Mouse (Mus musculus) hindbrain, embryonic 15.5 days (tissue): Measurements from ENCODE around the gene Dnaic1. TPM values are rescaled to one million over a fixed set of nuclear protein-coding genes. Genes with fewer than 3 reads are reported as not detected.

Experiments
- ATAC-seq: fragments of 200-750 bp; cut with Nextera tagmentation; 2 replicates; pipeline ENCODE4 v1.8.0; 2017; ENCODE audit warnings: low read depth, moderate number of reproducible peaks, moderate TSS enrichment; ENCODE audit not compliant: low FRiP score
- H3K27ac ChIP-seq: fragments of 300-500 bp; sonication (generic); replicated peaks from 2 replicates; pipeline ENCODE4 v1.5.1; 2015; ENCODE audit warnings: mild to moderate bottlenecking, inconsistent platforms
- H3K27me3 ChIP-seq: fragments of 300-500 bp; sonication (generic); 2 replicates; pipeline ENCODE4 v1.6.1; 2015; ENCODE audit warnings: control low read depth, inconsistent platforms
- H3K36me3 ChIP-seq: fragments of 300-500 bp; sonication (generic); 2 replicates; pipeline ENCODE4 v1.6.1; 2015; ENCODE audit warnings: control low read depth, inconsistent platforms
- H3K4me1 ChIP-seq: fragments of 300-500 bp; sonication (generic); replicated peaks from 2 replicates; pipeline ENCODE4 v1.6.1; 2015; ENCODE audit warnings: control low read depth, inconsistent platforms
- H3K4me2 ChIP-seq: fragments of 300-500 bp; sonication (generic); 2 replicates; pipeline ENCODE4 v1.6.1; 2015; ENCODE audit warnings: moderate library complexity, mild to moderate bottlenecking, inconsistent platforms
- H3K4me3 ChIP-seq: fragments of 300-500 bp; sonication (generic); 2 replicates; pipeline ENCODE4 v1.5.1; 2015; ENCODE audit warnings: mild to moderate bottlenecking, inconsistent platforms
- H3K9ac ChIP-seq: fragments of 300-500 bp; sonication (generic); 2 replicates; pipeline ENCODE4 v1.6.1; 2015; ENCODE audit warnings: inconsistent platforms
- H3K9me3 ChIP-seq: fragments of 300-500 bp; sonication (generic); 2 replicates; pipeline ENCODE4 v1.6.1; 2016; ENCODE audit warnings: control low read depth, inconsistent platforms
- WGBS: fragments of 180-500 bp; shearing (Covaris S2); methylation state at CpG from one replicate; pipeline ENCODE4 v1.1.7; 2015; 5-methylcytosine and 5-hydroxymethylcytosine counted together
- polyA plus RNA-seq: library from polyadenylated mRNA; unstranded; fragments of >200 nt; fragmentation: Nextera tagmentation; extraction: Ambion mirVana; gene quantifications from 2 replicates; pipeline ENCODE4 v1.2.1, GENCODE M21; 2015

The Dnaic1 gene
- polyA plus RNA-seq, 1 experiment from 2014 or later = 2.6 TPM

- Histone ChIP-seq H3K9me3 (no peaks in the 10 kb centered on the region), H3K9ac (no peak overlapping the region), H3K27me3 (no peaks in the 10 kb centered on the region), H3K4me1 (peaks cover 34% of the 10 kb centered on the region), H3K4me3 (no peak overlapping the region), H3K27ac (peak overlapping the region; percentile 53; the same call in 1 of the 2 replicates), H3K36me3 (no peaks in the 10 kb centered on the region), H3K4me2 (no peak overlapping the region)
- WGBS = 11% methylated on average over 8 of the region's 8 CpGs
- peak; percentile 68 for ATAC-seq
Observed at GRCm38 (mm10) chr4:41545985-41546384, 23.6 kb upstream of the Dnaic1 start.

DNA sequence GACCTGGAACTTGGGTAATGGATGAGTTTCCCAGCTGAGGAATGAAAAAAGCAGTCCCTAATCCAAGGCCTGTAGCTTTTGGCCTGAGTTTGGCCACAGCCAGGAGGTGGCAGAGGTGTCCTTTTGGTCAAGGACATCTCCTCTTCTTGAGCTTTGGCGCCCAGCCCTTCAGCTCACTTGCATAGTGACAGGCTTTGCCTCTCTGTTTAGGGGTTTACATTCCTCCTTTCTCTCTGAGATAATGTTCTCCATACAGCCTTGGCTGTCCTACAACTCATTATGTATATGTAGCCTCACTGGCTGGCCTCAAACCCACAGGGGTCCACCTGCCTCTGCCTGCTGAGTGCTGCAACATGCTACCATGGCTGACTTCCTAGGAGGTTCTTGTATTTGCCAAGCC, 22.5 kb upstream of the Dnaic1 start:
- Histone ChIP-seq H3K36me3 (no peaks in the 10 kb centered on the region), H3K4me1 (peaks cover 32% of the 10 kb centered on the region), H3K27ac (0 out of 2 replicates have a peak overlapping the region, but pooled peaks have one; percentile 53), H3K4me3 (no peak overlapping the region), H3K4me2 (no peak overlapping the region), H3K9ac (no peak overlapping the region), H3K9me3 (no peaks in the 10 kb centered on the region), H3K27me3 (no peaks in the 10 kb centered on the region)
- no peak for ATAC-seq
- WGBS = 86% methylated on average over 1 of the region's 1 CpGs

- Histone ChIP-seq H3K9me3 (no peaks in the 10 kb centered on the region), H3K4me2 (no peak overlapping the region), H3K9ac (no peak overlapping the region), H3K27me3 (no peaks in the 10 kb centered on the region), H3K4me3 (no peak overlapping the region), H3K36me3 (no peaks in the 10 kb centered on the region), H3K27ac (no peak overlapping the region), H3K4me1 (peaks cover 28% of the 10 kb centered on the region)
- 40% methylated on average over 6 of the region's 6 CpGs for WGBS
- no peak for ATAC-seq
Observed at GRCm38 (mm10) chr4:41552529-41552928, 17.0 kb upstream of the Dnaic1 start.

DNA sequence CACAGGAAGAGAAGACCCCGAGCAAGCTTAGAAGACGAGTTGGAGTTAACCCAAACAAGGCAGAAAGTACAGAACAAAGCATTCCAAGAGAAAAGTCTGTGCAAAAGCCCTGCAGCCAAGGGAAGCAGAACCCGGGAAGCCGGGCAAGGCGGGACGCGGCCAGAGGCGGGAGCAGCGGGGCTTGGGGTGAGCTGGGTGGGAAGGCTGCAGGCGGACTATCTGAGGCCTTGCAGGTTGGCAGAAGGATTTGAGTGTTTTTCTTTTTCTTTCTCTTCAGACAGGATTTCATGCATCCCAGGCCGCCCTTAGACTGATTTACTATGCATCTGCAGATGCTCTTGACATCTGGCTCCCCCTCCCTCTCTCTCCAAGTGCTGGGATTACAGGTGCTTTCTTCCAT, 16.5 kb upstream of the Dnaic1 start:
- 68% methylated on average over 11 of the region's 11 CpGs for WGBS
- Histone ChIP-seq H3K27ac (no peak overlapping the region), H3K36me3 (no peaks in the 10 kb centered on the region), H3K27me3 (no peaks in the 10 kb centered on the region), H3K9ac (no peak overlapping the region), H3K4me2 (no peak overlapping the region), H3K4me3 (no peak overlapping the region), H3K9me3 (no peaks in the 10 kb centered on the region), H3K4me1 (peaks cover 28% of the 10 kb centered on the region)
- no peak for ATAC-seq

GRCm38 (mm10) chr4:41554994-41555663, 14.4 kb upstream of the Dnaic1 start:
- Histone ChIP-seq H3K4me3 (no peak overlapping the region), H3K27me3 (no peaks in the 10 kb centered on the region), H3K36me3 (no peaks in the 10 kb centered on the region), H3K27ac (0 out of 2 replicates have a peak overlapping the region, but pooled peaks have one; percentile 14), H3K4me2 (no peak overlapping the region), H3K9ac (no peak overlapping the region), H3K9me3 (no peaks in the 10 kb centered on the region), H3K4me1 (peaks cover 28% of the 10 kb centered on the region)
- ATAC-seq = no peak
- WGBS = 67% methylated on average over 14 of the region's 14 CpGs

DNA sequence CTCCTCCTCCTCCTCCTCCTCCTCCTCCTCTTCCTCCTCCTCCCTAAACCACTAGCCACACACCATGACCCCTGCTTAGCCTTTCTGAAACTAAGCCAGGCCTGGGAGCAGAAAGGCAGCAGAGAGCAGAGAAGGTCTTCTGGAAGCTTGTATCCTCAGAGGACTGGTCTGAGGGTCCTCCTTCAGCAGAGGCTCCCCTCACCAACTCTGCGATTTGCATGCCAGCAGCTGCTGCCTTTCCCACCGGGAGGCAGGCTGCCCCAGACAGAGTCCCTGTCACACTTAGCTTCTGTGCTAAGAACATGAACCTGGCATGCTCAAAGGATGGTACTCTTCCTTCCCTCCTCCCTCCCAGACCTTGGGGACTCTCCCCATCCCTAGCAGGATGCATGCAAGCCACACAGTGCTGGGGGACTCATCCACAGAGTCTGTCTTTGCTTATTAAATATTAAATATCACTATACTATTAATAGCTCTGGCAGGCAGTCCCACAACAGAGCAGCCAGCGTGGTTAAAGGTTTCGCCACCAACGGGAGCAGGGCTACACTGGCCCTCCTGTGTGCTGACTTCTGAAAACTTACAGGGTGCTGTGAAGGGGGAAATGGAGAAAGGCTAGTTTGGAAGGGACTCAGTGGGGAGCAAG, 13.1 kb upstream of the Dnaic1 start:
- H3K27ac ChIP-seq = no peak overlapping the region; the same call in 1 of the 2 replicates

DNA sequence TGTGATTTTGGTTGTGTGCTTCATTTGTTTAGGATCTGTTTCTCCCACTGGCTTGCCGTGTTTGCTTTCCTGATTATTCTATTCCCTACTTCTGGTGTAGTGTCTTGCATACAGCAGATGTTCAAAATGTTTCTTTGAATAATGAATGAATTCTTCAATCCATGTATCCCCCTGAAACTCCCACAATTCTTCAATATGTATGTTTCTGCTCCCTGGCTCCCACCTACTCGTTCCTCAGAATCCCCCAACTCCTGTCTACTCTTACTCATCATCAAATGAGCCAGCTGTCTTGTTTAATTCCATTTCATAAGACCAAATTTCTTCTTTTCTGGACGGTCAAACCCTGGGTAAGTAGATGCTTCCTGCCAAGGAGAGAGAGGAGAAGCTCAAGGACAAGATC, 12.5 kb upstream of the Dnaic1 start:
- ATAC-seq = no peak
- no peak overlapping the region for H3K27ac ChIP-seq
- no peaks in the 10 kb centered on the region for H3K36me3 ChIP-seq
- H3K27me3 ChIP-seq = no peaks in the 10 kb centered on the region
- H3K4me2 ChIP-seq = no peak overlapping the region
- H3K4me3 ChIP-seq = no peak overlapping the region
- H3K9ac ChIP-seq = no peak overlapping the region
- H3K9me3 ChIP-seq = no peaks in the 10 kb centered on the region
- peaks cover 28% of the 10 kb centered on the region for H3K4me1 ChIP-seq
- 74% methylated on average over 3 of the region's 3 CpGs for WGBS

More for the DNA sequence above, 13.1 kb upstream of the Dnaic1 start:
- no peak overlapping the region for H3K4me3 ChIP-seq
- H3K9ac ChIP-seq = no peak overlapping the region
- ATAC-seq = peak; percentile 21; the same call in 1 of the 2 replicates
- no peaks in the 10 kb centered on the region for H3K9me3 ChIP-seq
- no peak overlapping the region for H3K4me2 ChIP-seq
- H3K36me3 ChIP-seq = no peaks in the 10 kb centered on the region
- peaks cover 28% of the 10 kb centered on the region for H3K4me1 ChIP-seq
- no peaks in the 10 kb centered on the region for H3K27me3 ChIP-seq
- WGBS = 42% methylated on average over 5 of the region's 5 CpGs

- ATAC-seq = no peak
- WGBS = 86% methylated on average over 5 of the region's 5 CpGs
- no peak overlapping the region for H3K9ac ChIP-seq
- no peak overlapping the region for H3K27ac ChIP-seq
- no peak overlapping the region for H3K4me3 ChIP-seq
- H3K36me3 ChIP-seq = no peaks in the 10 kb centered on the region
- no peak overlapping the region for H3K4me2 ChIP-seq
- H3K27me3 ChIP-seq = no peaks in the 10 kb centered on the region
- peaks cover 36% of the 10 kb centered on the region for H3K4me1 ChIP-seq
- H3K9me3 ChIP-seq = no peaks in the 10 kb centered on the region
Observed at GRCm38 (mm10) chr4:41563297-41563696, 6.3 kb upstream of the Dnaic1 start.

DNA sequence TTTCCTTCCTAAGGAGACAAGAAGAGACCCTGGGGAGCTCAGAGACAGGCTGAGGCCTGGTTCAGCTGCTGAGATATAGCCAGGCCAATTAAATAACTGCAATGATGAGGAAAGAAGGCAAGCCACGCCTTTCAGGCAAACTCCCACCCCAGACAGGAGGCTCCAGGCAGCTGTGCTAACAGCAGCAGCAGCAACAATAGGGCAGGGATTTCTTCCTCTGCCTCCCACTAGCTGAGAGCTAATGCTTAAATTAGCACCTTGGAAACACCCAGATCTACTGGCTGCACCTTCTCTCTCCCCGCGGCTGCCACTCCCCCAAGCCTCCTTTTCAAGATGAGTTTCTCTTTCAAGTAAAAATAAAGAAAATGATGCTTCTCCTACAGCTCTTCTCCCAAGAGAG, 3.5 kb upstream of the Dnaic1 start:
- no peak overlapping the region for H3K9ac ChIP-seq

DNA sequence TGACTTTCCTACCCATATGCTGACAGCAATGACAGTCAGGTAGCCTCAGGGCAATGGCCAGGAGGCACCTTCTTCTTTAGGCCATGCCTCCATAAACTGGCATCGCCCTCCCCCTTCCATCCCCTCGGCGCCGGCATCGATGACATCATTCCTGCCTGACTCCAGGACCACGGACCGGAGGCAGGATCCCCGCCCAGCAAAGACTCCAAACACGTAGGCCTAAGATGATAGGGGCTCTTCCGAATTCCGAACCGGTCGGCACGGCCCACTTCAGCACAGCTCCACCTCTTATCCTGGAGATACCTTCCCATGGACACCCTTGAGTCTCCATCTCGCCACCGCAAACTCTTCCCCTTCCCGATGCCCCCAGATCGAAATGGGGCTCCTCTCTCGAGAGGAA, 1.3 kb upstream of the Dnaic1 start:
- Histone ChIP-seq H3K4me3 (peak overlapping the region; percentile 97), H3K27me3 (no peaks in the 10 kb centered on the region), H3K27ac (peak overlapping the region; percentile 92), H3K4me1 (peaks cover 44% of the 10 kb centered on the region), H3K4me2 (peak overlapping the region; percentile 60), H3K9ac (peak overlapping the region; percentile 94), H3K9me3 (no peaks in the 10 kb centered on the region), H3K36me3 (no peaks in the 10 kb centered on the region)
- WGBS = 4% methylated on average over 19 of the region's 19 CpGs
- ATAC-seq = no peak; the same call in 1 of the 2 replicates

More for the DNA sequence above, 3.5 kb upstream of the Dnaic1 start:
- 10% methylated on average over 3 of the region's 3 CpGs for WGBS
- Histone ChIP-seq H3K4me2 (peak overlapping the region; percentile 60), H3K36me3 (no peaks in the 10 kb centered on the region), H3K4me3 (no peak overlapping the region), H3K27ac (no peak overlapping the region), H3K4me1 (peaks cover 44% of the 10 kb centered on the region), H3K27me3 (no peaks in the 10 kb centered on the region), H3K9me3 (no peaks in the 10 kb centered on the region)
- ATAC-seq = no peak

DNA sequence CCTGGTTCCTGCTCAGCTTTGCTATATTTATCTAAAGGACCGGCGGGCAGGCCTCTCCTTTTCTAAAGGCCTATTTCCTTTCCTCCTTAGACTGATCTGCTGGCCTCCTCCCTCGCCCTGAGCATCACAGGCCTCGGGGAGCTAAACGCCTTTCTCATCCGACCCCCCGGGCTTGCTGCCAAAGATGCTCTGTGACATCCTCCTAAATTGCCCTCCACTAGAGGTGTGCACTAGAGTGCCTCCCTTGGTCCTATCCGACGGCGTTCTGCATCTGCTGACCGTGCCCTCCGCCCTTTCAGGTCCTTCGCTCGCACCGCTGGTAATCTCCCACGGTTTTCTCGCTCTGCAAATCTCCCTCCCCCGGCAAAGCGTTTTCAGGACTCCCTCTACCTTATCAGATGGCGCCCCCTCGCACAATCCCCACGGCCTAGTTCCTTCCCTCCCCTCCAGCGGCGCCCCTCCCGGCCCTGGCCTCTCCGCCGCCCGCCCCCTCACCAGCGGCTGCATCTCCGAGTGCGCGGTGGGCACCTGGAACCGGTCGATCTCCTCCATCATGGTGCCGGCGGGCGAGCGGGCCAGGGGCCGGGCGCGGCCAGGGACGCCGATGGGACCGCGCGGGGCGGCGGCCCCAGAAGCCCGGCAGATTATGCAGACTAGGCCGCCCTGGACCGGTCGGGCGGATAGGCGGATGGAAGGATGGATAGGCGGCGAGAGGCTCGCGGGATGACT, 729 bp upstream of the Dnaic1 start:
- Histone ChIP-seq H3K4me2 (peak overlapping the region; percentile 60), H3K27ac (peak overlapping the region; percentile 92), H3K9me3 (no peaks in the 10 kb centered on the region), H3K4me1 (peaks cover 48% of the 10 kb centered on the region), H3K9ac (peak overlapping the region; percentile 94), H3K4me3 (peak overlapping the region; percentile 97), H3K36me3 (no peaks in the 10 kb centered on the region), H3K27me3 (no peaks in the 10 kb centered on the region)
- 1% methylated on average over 58 of the region's 58 CpGs for WGBS
- peak; percentile 7 for ATAC-seq

GRCm38 (mm10) chr4:41571490-41571889, 1.9 kb downstream of the Dnaic1 start:
- ATAC-seq = no peak
- Histone ChIP-seq H3K27ac (no peak overlapping the region), H3K4me3 (no peak overlapping the region), H3K36me3 (no peaks in the 10 kb centered on the region), H3K9ac (no peak overlapping the region), H3K4me2 (no peak overlapping the region), H3K27me3 (no peaks in the 10 kb centered on the region), H3K9me3 (no peaks in the 10 kb centered on the region), H3K4me1 (peaks cover 37% of the 10 kb centered on the region)
- WGBS = 22% methylated on average over 5 of the region's 5 CpGs
